Mouse (Mus musculus) kidney, embryonic 15.5 days (tissue): Measurements from ENCODE around the gene Olfr1254. TPM values are rescaled to one million over a fixed set of nuclear protein-coding genes. Genes with fewer than 3 reads are reported as not detected.

Experiments used
- ATAC-seq: fragments of 200-750 bp; cut with Nextera tagmentation; replicated peaks from 2 replicates; pipeline ENCODE4 v1.8.0; 2017; ENCODE audit warnings: moderate TSS enrichment; ENCODE audit not compliant: low FRiP score
- H3K27ac ChIP-seq: fragments of 300-500 bp; sonication (generic); 2 replicates; pipeline ENCODE4 v1.5.1; 2015; ENCODE audit warnings: mild to moderate bottlenecking, inconsistent platforms
- H3K27me3 ChIP-seq: fragments of 300-500 bp; sonication (generic); 2 replicates; pipeline ENCODE4 v1.6.1; 2015; ENCODE audit warnings: inconsistent platforms
- H3K36me3 ChIP-seq: fragments of 300-500 bp; sonication (generic); 2 replicates; pipeline ENCODE4 v1.6.1; 2015; ENCODE audit warnings: inconsistent platforms
- H3K4me1 ChIP-seq: fragments of 300-500 bp; sonication (generic); 2 replicates; pipeline ENCODE4 v1.6.1; 2015; ENCODE audit warnings: inconsistent platforms
- H3K4me2 ChIP-seq: fragments of 300-500 bp; sonication (generic); 2 replicates; pipeline ENCODE4 v1.6.1; 2015; ENCODE audit warnings: moderate library complexity, mild to moderate bottlenecking, inconsistent platforms
- H3K4me3 ChIP-seq: fragments of 300-500 bp; sonication (generic); replicated peaks from 2 replicates; pipeline ENCODE4 v1.5.1; 2015; ENCODE audit warnings: mild to moderate bottlenecking, inconsistent platforms
- H3K9ac ChIP-seq: fragments of 300-500 bp; sonication (generic); 2 replicates; pipeline ENCODE4 v1.6.1; 2015; ENCODE audit warnings: mild to moderate bottlenecking, inconsistent platforms
- H3K9me3 ChIP-seq: fragments of 300-500 bp; sonication (generic); replicated peaks from 2 replicates; pipeline ENCODE4 v1.6.1; 2016; ENCODE audit warnings: inconsistent platforms
- WGBS: fragments of 180-500 bp; shearing (Covaris S2); methylation state at CpG from one replicate; pipeline ENCODE4 v1.1.7; 2015; ENCODE audit warnings: mixed read lengths; 5-methylcytosine and 5-hydroxymethylcytosine counted together
- polyA plus RNA-seq: library from polyadenylated mRNA; unstranded; fragments of >200 nt; fragmentation: Nextera tagmentation; extraction: Ambion mirVana; gene quantifications from 2 replicates; pipeline ENCODE4 v1.2.1, GENCODE M21; 2015

Olfr1254 gene
- not detected in 2 replicates for polyA plus RNA-seq

GRCm38 (mm10) chr2:89793519-89793918, at the start of gene Olfr1254:
Gene Olfr1254 (minus strand): TSS chr2:89793619.
- Histone ChIP-seq H3K4me2 (no peak within 1 kb of the TSS), H3K27me3 (no peaks in the 10 kb centered on the region), H3K27ac (no peak within 1 kb of the TSS), H3K9me3 (no peaks in the 10 kb centered on the region), H3K9ac (no peak within 1 kb of the TSS), H3K36me3 (no peaks in the 10 kb centered on the region), H3K4me1 (no peaks in the 10 kb centered on the region), H3K4me3 (no peak within 1 kb of the TSS)
- no peak for ATAC-seq

GRCm38 (mm10) chr2:89841455-89841854, 48.0 kb upstream of the Olfr1254 start, which contains the start of gene Olfr1256:
Gene Olfr1256 (minus strand): TSS chr2:89841555.
- 45% methylated on average over 2 of the region's 2 CpGs for WGBS
- Histone ChIP-seq H3K9ac (no peak within 1 kb of the TSS), H3K4me3 (no peak within 1 kb of the TSS), H3K4me2 (no peak within 1 kb of the TSS), H3K36me3 (no peaks in the 10 kb centered on the region), H3K27me3 (no peaks in the 10 kb centered on the region), H3K27ac (no peak within 1 kb of the TSS), H3K4me1 (no peaks in the 10 kb centered on the region), H3K9me3 (no peaks in the 10 kb centered on the region)
- no peak for ATAC-seq

- ATAC-seq, result no peak
- no peaks in the 10 kb centered on the region for H3K9me3 ChIP-seq
- H3K4me3 ChIP-seq, result no peak overlapping the region
- H3K27me3 ChIP-seq, result no peaks in the 10 kb centered on the region
- H3K36me3 ChIP-seq, result no peaks in the 10 kb centered on the region
- no peak overlapping the region for H3K27ac ChIP-seq
- 74% methylated on average over 1 of the region's 1 CpGs for WGBS
- no peaks in the 10 kb centered on the region for H3K4me1 ChIP-seq
- H3K4me2 ChIP-seq, result no peak overlapping the region
- no peak overlapping the region for H3K9ac ChIP-seq
These were observed 26.8 kb upstream of the Olfr1254 start for GRCm38 (mm10) chr2:89820216-89820615.

- 84% methylated on average over 3 of the region's 3 CpGs for WGBS
- Histone ChIP-seq H3K9ac (no peak within 1 kb of the TSS), H3K9me3 (no peaks in the 10 kb centered on the region), H3K4me2 (no peak within 1 kb of the TSS), H3K27me3 (no peaks in the 10 kb centered on the region), H3K4me1 (no peaks in the 10 kb centered on the region), H3K4me3 (no peak within 1 kb of the TSS), H3K27ac (no peak within 1 kb of the TSS), H3K36me3 (no peaks in the 10 kb centered on the region)
- no peak for ATAC-seq
These were observed 18.3 kb upstream of the Olfr1254 start, which contains the start of gene Olfr1255 for GRCm38 (mm10) chr2:89811751-89812150. Gene Olfr1255 (plus strand): TSS chr2:89812051.

- Histone ChIP-seq H3K4me2 (no peak overlapping the region), H3K4me1 (no peaks in the 10 kb centered on the region), H3K4me3 (no peak overlapping the region), H3K9ac (no peak overlapping the region), H3K27ac (no peak overlapping the region), H3K27me3 (no peaks in the 10 kb centered on the region), H3K9me3 (no peaks in the 10 kb centered on the region), H3K36me3 (no peaks in the 10 kb centered on the region)
- no peak for ATAC-seq
- 87% methylated on average over 2 of the region's 2 CpGs for WGBS
These were observed 17.3 kb upstream of the Olfr1254 start for GRCm38 (mm10) chr2:89810751-89811150.

- 90% methylated on average over 3 of the region's 3 CpGs for WGBS
These were observed 6.2 kb upstream of the Olfr1254 start for GRCm38 (mm10) chr2:89799583-89799982.

GRCm38 (mm10) chr2:89756990-89757389, 36.4 kb downstream of the Olfr1254 start, which contains the start of gene Olfr1253:
Gene Olfr1253 (minus strand): TSS chr2:89757090.
- H3K36me3 ChIP-seq, result no peaks in the 10 kb centered on the region
- no peak within 1 kb of the TSS for H3K27ac ChIP-seq
- no peak within 1 kb of the TSS for H3K4me3 ChIP-seq
- no peak for ATAC-seq
- WGBS, result 90% methylated on average over 1 of the region's 1 CpGs
- no peaks in the 10 kb centered on the region for H3K4me1 ChIP-seq
- H3K4me2 ChIP-seq, result no peak within 1 kb of the TSS
- no peaks in the 10 kb centered on the region for H3K27me3 ChIP-seq
- H3K9me3 ChIP-seq, result no peaks in the 10 kb centered on the region
- H3K9ac ChIP-seq, result no peak within 1 kb of the TSS

More at GRCm38 (mm10) chr2:89799583-89799982, 6.2 kb upstream of the Olfr1254 start:
- Histone ChIP-seq H3K9ac (no peak overlapping the region), H3K4me1 (no peaks in the 10 kb centered on the region), H3K4me3 (no peak overlapping the region), H3K4me2 (no peak overlapping the region), H3K36me3 (no peaks in the 10 kb centered on the region), H3K27me3 (no peaks in the 10 kb centered on the region), H3K9me3 (no peaks in the 10 kb centered on the region), H3K27ac (no peak overlapping the region)
- no peak for ATAC-seq

Other genes starting within 250 kb of the Olfr1254 start
- not detected in 2 replicates for gene Olfr1245, start 215.2 kb downstream of the Olfr1254 start, polyA plus RNA-seq
- gene Olfr1246, start 200.5 kb downstream of the Olfr1254 start, polyA plus RNA-seq, result not detected in 2 replicates
- not detected in 2 replicates for gene Olfr1247, start 179.5 kb downstream of the Olfr1254 start, polyA plus RNA-seq
- gene Olfr1248, start 175.4 kb downstream of the Olfr1254 start, polyA plus RNA-seq, result not detected in 2 replicates
- not detected in 2 replicates for gene Olfr1249, start 158.6 kb downstream of the Olfr1254 start, polyA plus RNA-seq
- gene Olfr1250, start 132.2 kb downstream of the Olfr1254 start, polyA plus RNA-seq, result not detected in 2 replicates
- gene Olfr1251, start 121.7 kb downstream of the Olfr1254 start, polyA plus RNA-seq, result not detected in 2 replicates
- gene Olfr1252, start 68.6 kb downstream of the Olfr1254 start, polyA plus RNA-seq, result not detected in 2 replicates
- not detected in 2 replicates for gene Olfr1253, start 36.5 kb downstream of the Olfr1254 start, polyA plus RNA-seq
- gene Olfr1255, start 18.4 kb upstream of the Olfr1254 start, polyA plus RNA-seq, result not detected in 2 replicates
- not detected in 2 replicates for gene Olfr1256, start 47.9 kb upstream of the Olfr1254 start, polyA plus RNA-seq
- gene Olfr48, start 54.6 kb upstream of the Olfr1254 start, polyA plus RNA-seq, result not detected in 2 replicates
- gene Olfr1257, start 84.8 kb upstream of the Olfr1254 start, polyA plus RNA-seq, result not detected in 2 replicates
- gene Olfr1258, start 133.7 kb upstream of the Olfr1254 start, polyA plus RNA-seq, result not detected in 2 replicates
- gene Olfr1259, start 155.0 kb upstream of the Olfr1254 start, polyA plus RNA-seq, result not detected in 2 replicates
- gene Olfr1260, start 180.7 kb upstream of the Olfr1254 start, polyA plus RNA-seq, result not detected in 2 replicates
- gene Olfr1261, start 197.6 kb upstream of the Olfr1254 start, polyA plus RNA-seq, result not detected in 2 replicates
- not detected in 2 replicates for gene Olfr1262, start 206.5 kb upstream of the Olfr1254 start, polyA plus RNA-seq
- gene Olfr1263, start 218.5 kb upstream of the Olfr1254 start, polyA plus RNA-seq, result not detected in 2 replicates
- not detected in 2 replicates for gene Olfr1264, start 232.0 kb upstream of the Olfr1254 start, polyA plus RNA-seq
- gene Olfr1265, start 241.7 kb upstream of the Olfr1254 start, polyA plus RNA-seq, result not detected in 2 replicates